Mouse (Mus musculus): ENCODE data around the gene Stag2.

GRCm38 (mm10) chrX:42250342-42250741 lies 101.2 kb downstream of the Stag2 start:
- TF ChIP-seq POLR2A (IDR thresholded peaks at IDR 0.05; ENCODE audit: borderline replicate concordance, low read depth, low read length) (no peak), CTCF (IDR thresholded peaks at IDR 0.05; ENCODE audit: low read depth, low read length) (no peak)
